Mouse (Mus musculus) heart, postnatal 0 days (tissue): Measurements from ENCODE around the gene Efemp2. TPM values are rescaled to one million over a fixed set of nuclear protein-coding genes. Genes with fewer than 3 reads are reported as not detected.

Experiments used
- ATAC-seq: fragments of 200-750 bp; cut with Nextera tagmentation; 2 replicates; pipeline ENCODE4 v1.8.0; 2017; ENCODE audit warnings: low read depth, moderate number of reproducible peaks, moderate library complexity; ENCODE audit not compliant: insufficient read depth
- DNase-seq: peaks from one replicate; pipeline ENCODE4 v3.0.0-alpha.2; 2016; ENCODE audit warnings: low spot score
- H3K27ac ChIP-seq: fragments of 300-500 bp; sonication (generic); 2 replicates; pipeline ENCODE4 v1.5.1; 2014; ENCODE audit warnings: low read depth, mild to moderate bottlenecking
- H3K27me3 ChIP-seq: fragments of 300-500 bp; sonication (generic); 2 replicates; pipeline ENCODE4 v1.6.1; 2014; ENCODE audit warnings: low read length, mixed read lengths; ENCODE audit not compliant: control insufficient read depth, insufficient read depth
- H3K36me3 ChIP-seq: fragments of 300-500 bp; sonication (generic); replicated peaks from 2 replicates; pipeline ENCODE4 v1.6.1; 2014; ENCODE audit warnings: low read length, mixed read lengths; ENCODE audit not compliant: control insufficient read depth, insufficient read depth
- H3K4me1 ChIP-seq: fragments of 300-500 bp; sonication (generic); 2 replicates; pipeline ENCODE4 v1.6.1; 2014; ENCODE audit warnings: antibody characterized with exemption; ENCODE audit not compliant: control insufficient read depth, insufficient read depth
- H3K4me2 ChIP-seq: fragments of 300-500 bp; sonication (generic); 2 replicates; pipeline ENCODE4 v1.6.1; 2014; ENCODE audit warnings: low read depth, mild to moderate bottlenecking, low read length, moderate library complexity
- H3K4me3 ChIP-seq: fragments of 300-500 bp; sonication (generic); 2 replicates; pipeline ENCODE4 v1.5.1; 2014; ENCODE audit warnings: low read depth, low read length
- H3K9ac ChIP-seq: fragments of 300-500 bp; sonication (generic); replicated peaks from 2 replicates; pipeline ENCODE4 v1.6.1; 2014; ENCODE audit warnings: low read depth, low read length, mixed read lengths
- H3K9me3 ChIP-seq: fragments of 300-500 bp; sonication (generic); replicated peaks from 2 replicates; pipeline ENCODE4 v1.6.1; 2016; ENCODE audit warnings: low read length; ENCODE audit not compliant: control insufficient read depth
- CTCF ChIP-seq: IDR thresholded peaks from 2 replicates; pipeline ENCODE4 v1.5.1; 2016; ENCODE audit warnings: antibody characterized with exemption, control low read depth, low read depth
- EP300 ChIP-seq: IDR thresholded peaks from 2 replicates; pipeline ENCODE4 v1.6.1; 2016; ENCODE audit warnings: antibody characterized with exemption, low read depth
- WGBS: fragments of 180-500 bp; shearing (Covaris S2); extraction: QIAGEN DNeasy Blood & Tissue Kit; methylation state at CpG from one replicate; pipeline ENCODE4 v1.1.7; 2014; 5-methylcytosine and 5-hydroxymethylcytosine counted together
- polyA plus RNA-seq: library from polyadenylated mRNA; unstranded; fragments of >200 nt; fragmentation: Nextera tagmentation; extraction: Ambion mirVana; gene quantifications from 2 replicates; pipeline ENCODE4 v1.2.1, GENCODE M21; 2015
- total RNA-seq: library from RNA; depleted of rRNA; stranded (reverse); fragments of >200 nt; gene quantifications from 2 replicates; pipeline ENCODE4 v1.2.3, GENCODE M21; 2014; ENCODE audit warnings: low replicate concordance

Efemp2 gene
- total and polyA plus RNA-seq, 2 experiments from 2014 or later, result 32.2 to 46.8 TPM

GRCm38 (mm10) chr19:5463791-5464562 lies 9.8 kb upstream of the Efemp2 start:
- TF ChIP-seq CTCF (peak; percentile 95), EP300 (no peak)
- H3K36me3 ChIP-seq, result peaks cover 51% of the 10 kb centered on the region
- 19% methylated on average over 15 of the region's 15 CpGs for WGBS
- H3K4me2 ChIP-seq, result peak overlapping the region; percentile 49
- H3K27ac ChIP-seq, result peak overlapping the region; percentile 90
- H3K4me1 ChIP-seq, result peaks cover 6% of the 10 kb centered on the region
- ATAC-seq (peak; percentile 67), DNase-seq (peak; percentile 81)
- H3K9ac ChIP-seq, result no peak overlapping the region
- no peaks in the 10 kb centered on the region for H3K27me3 ChIP-seq
- H3K9me3 ChIP-seq, result no peaks in the 10 kb centered on the region
- peak overlapping the region; percentile 31 for H3K4me3 ChIP-seq

GRCm38 (mm10) chr19:5465037-5465436 lies 8.7 kb upstream of the Efemp2 start:
- 92% methylated on average over 8 of the region's 8 CpGs for WGBS
- Histone ChIP-seq H3K9me3 (no peaks in the 10 kb centered on the region), H3K9ac (no peak overlapping the region; the same call in 1 of the 2 replicates), H3K4me1 (peaks cover 6% of the 10 kb centered on the region), H3K4me3 (no peak overlapping the region), H3K4me2 (peak overlapping the region; percentile 49; the same call in 1 of the 2 replicates), H3K27me3 (no peaks in the 10 kb centered on the region), H3K27ac (peak overlapping the region; percentile 90), H3K36me3 (peaks cover 51% of the 10 kb centered on the region)
- ATAC-seq (no peak), DNase-seq (no peak)
- no peak for TF ChIP-seq EP300

- H3K36me3 ChIP-seq, result peaks cover 48% of the 10 kb centered on the region
Observed at GRCm38 (mm10) chr19:5466916-5467500, 6.7 kb upstream of the Efemp2 start.

GRCm38 (mm10) chr19:5468374-5468773 lies 5.4 kb upstream of the Efemp2 start, which contains the start of gene Ctsw:
Gene Ctsw, minus strand, starts transcription at chr19:5468507.
- WGBS, result 50% methylated on average over 5 of the region's 5 CpGs
- no peak within 1 kb of the TSS for H3K27ac ChIP-seq
- no peak for ATAC-seq
- peaks cover 36% of the 10 kb centered on the region for H3K36me3 ChIP-seq
- H3K4me3 ChIP-seq, result no peak within 1 kb of the TSS
- H3K4me1 ChIP-seq, result no peaks in the 10 kb centered on the region; the same call in 1 of the 2 replicates
- H3K27me3 ChIP-seq, result no peaks in the 10 kb centered on the region
- TF ChIP-seq EP300, result no peak
- no peak for TF ChIP-seq CTCF
- H3K9ac ChIP-seq, result no peak within 1 kb of the TSS
- H3K9me3 ChIP-seq, result no peaks in the 10 kb centered on the region
- H3K4me2 ChIP-seq, result no peak within 1 kb of the TSS
- no peak for DNase-seq

More at GRCm38 (mm10) chr19:5466916-5467500, 6.7 kb upstream of the Efemp2 start:
- Histone ChIP-seq H3K27ac (no peak overlapping the region), H3K9me3 (no peaks in the 10 kb centered on the region), H3K4me3 (no peak overlapping the region), H3K4me1 (no peaks in the 10 kb centered on the region; the same call in 1 of the 2 replicates), H3K9ac (no peak overlapping the region), H3K27me3 (no peaks in the 10 kb centered on the region), H3K4me2 (no peak overlapping the region)
- WGBS, result 83% methylated on average over 6 of the region's 6 CpGs
- ATAC-seq (no peak), DNase-seq (no peak)
- no peak for TF ChIP-seq EP300
- no peak for TF ChIP-seq CTCF

- Histone ChIP-seq H3K9ac (no peak overlapping the region), H3K4me1 (no peaks in the 10 kb centered on the region), H3K4me2 (no peak overlapping the region), H3K36me3 (peaks cover 13% of the 10 kb centered on the region), H3K27ac (no peak overlapping the region), H3K9me3 (no peaks in the 10 kb centered on the region), H3K4me3 (no peak overlapping the region), H3K27me3 (no peaks in the 10 kb centered on the region)
- WGBS, result 46% methylated on average over 5 of the region's 5 CpGs
- TF ChIP-seq EP300, result no peak
- TF ChIP-seq CTCF, result no peak
- DNase-seq, result no peak
- no peak for ATAC-seq
Observed at GRCm38 (mm10) chr19:5471846-5472245, 1.9 kb upstream of the Efemp2 start.
